Mouse (Mus musculus): ENCODE results near the gene Cat. TPM values are rescaled to one million over a fixed set of nuclear protein-coding genes. Genes with fewer than 3 reads are reported as not detected.

Gene Cat
- polyA plus RNA-seq, 1 experiment, result 103 TPM

GRCm38 (mm10) chr2:103432695-103433275, 52.2 kb downstream of the Cat start:
- no peak overlapping the region for H3K27ac ChIP-seq (ENCODE audit: insufficient read depth, low read length)
- H3K9me3 ChIP-seq (replicated peaks; ENCODE audit: control insufficient read depth, insufficient read depth, low read length, poor library complexity, severe bottlenecking), result no peaks in the 10 kb centered on the region
- no peak overlapping the region for H3K4me3 ChIP-seq (ENCODE audit: low read depth, low read length)
- no peak overlapping the region for H3K9ac ChIP-seq (ENCODE audit: low read depth, poor library complexity, severe bottlenecking)
- H3K36me3 ChIP-seq (ENCODE audit: control insufficient read depth, insufficient read depth, low read length, poor library complexity, severe bottlenecking), result no peaks in the 10 kb centered on the region
- no peaks in the 10 kb centered on the region for H3K4me1 ChIP-seq (ENCODE audit: control insufficient read depth, insufficient read depth, low read length)
- TF ChIP-seq EP300 (IDR thresholded peaks at IDR 0.05; ENCODE audit: insufficient read depth, low read depth, low read length) (no peak), POLR2A (IDR thresholded peaks at IDR 0.05; ENCODE audit: insufficient read depth, low read length) (no peak)
- H3K27me3 ChIP-seq (ENCODE audit: control insufficient read depth, insufficient read depth, low read length, poor library complexity, severe bottlenecking), result no peaks in the 10 kb centered on the region

GRCm38 (mm10) chr2:103430712-103431111, 54.2 kb downstream of the Cat start:
- H3K27me3 ChIP-seq (ENCODE audit: control insufficient read depth, insufficient read depth, low read length, poor library complexity, severe bottlenecking), result no peaks in the 10 kb centered on the region
- H3K9ac ChIP-seq (ENCODE audit: low read depth, poor library complexity, severe bottlenecking), result no peak overlapping the region
- H3K4me3 ChIP-seq (ENCODE audit: low read depth, low read length), result no peak overlapping the region
- no peaks in the 10 kb centered on the region for H3K4me1 ChIP-seq (ENCODE audit: control insufficient read depth, insufficient read depth, low read length)
- TF ChIP-seq POLR2A (IDR thresholded peaks at IDR 0.05; ENCODE audit: insufficient read depth, low read length) (no peak), CTCF (IDR thresholded peaks at IDR 0.05; ENCODE audit: low read depth, low read length) (no peak), EP300 (IDR thresholded peaks at IDR 0.05; ENCODE audit: insufficient read depth, low read depth, low read length) (no peak)
- H3K27ac ChIP-seq (ENCODE audit: insufficient read depth, low read length), result no peak overlapping the region
- H3K9me3 ChIP-seq (replicated peaks; ENCODE audit: control insufficient read depth, insufficient read depth, low read length, poor library complexity, severe bottlenecking), result no peaks in the 10 kb centered on the region
- no peaks in the 10 kb centered on the region for H3K36me3 ChIP-seq (ENCODE audit: control insufficient read depth, insufficient read depth, low read length, poor library complexity, severe bottlenecking)

GRCm38 (mm10) chr2:103428356-103428755, 56.6 kb downstream of the Cat start:
- no peak overlapping the region for H3K9ac ChIP-seq (ENCODE audit: low read depth, poor library complexity, severe bottlenecking)
- no peaks in the 10 kb centered on the region for H3K27me3 ChIP-seq (ENCODE audit: control insufficient read depth, insufficient read depth, low read length, poor library complexity, severe bottlenecking)
- no peaks in the 10 kb centered on the region for H3K9me3 ChIP-seq (replicated peaks; ENCODE audit: control insufficient read depth, insufficient read depth, low read length, poor library complexity, severe bottlenecking)
- no peak overlapping the region for H3K4me3 ChIP-seq (ENCODE audit: low read depth, low read length)
- H3K4me1 ChIP-seq (ENCODE audit: control insufficient read depth, insufficient read depth, low read length), result no peaks in the 10 kb centered on the region
- TF ChIP-seq CTCF (IDR thresholded peaks at IDR 0.05; ENCODE audit: low read depth, low read length) (no peak), EP300 (IDR thresholded peaks at IDR 0.05; ENCODE audit: insufficient read depth, low read depth, low read length) (no peak), POLR2A (IDR thresholded peaks at IDR 0.05; ENCODE audit: insufficient read depth, low read length) (no peak)
- no peak overlapping the region for H3K27ac ChIP-seq (ENCODE audit: insufficient read depth, low read length)
- H3K36me3 ChIP-seq (ENCODE audit: control insufficient read depth, insufficient read depth, low read length, poor library complexity, severe bottlenecking), result no peaks in the 10 kb centered on the region

DNA sequence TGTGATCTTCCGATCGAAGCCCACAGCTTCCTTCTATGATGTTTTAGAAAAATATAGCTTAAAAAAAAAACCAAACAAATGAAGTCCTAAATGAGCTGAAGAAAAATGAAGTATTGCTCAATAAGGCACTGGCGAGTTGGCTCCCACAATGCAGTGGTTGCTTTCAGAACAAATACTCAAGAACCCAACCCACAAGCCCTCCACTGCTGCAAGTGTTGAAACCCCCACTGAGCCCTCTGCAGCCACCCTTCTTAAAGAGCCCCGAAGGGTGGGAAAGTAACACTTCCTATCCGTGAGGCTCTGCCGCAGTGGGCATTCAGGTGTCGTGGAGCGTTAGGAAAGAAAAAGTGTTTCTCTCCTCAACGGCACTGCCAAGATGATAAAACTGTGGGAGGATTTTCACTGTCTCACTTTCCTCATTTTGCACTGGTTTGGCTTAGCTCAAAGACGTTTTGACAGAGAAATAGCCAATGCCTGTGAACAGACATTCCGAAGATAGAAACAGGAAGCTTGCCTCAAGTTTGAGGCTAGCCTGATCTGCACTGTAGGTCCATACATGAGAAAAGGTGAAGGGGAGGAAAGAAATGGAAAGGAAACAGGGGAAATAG, 59.4 kb downstream of the Cat start:
- H3K27me3 ChIP-seq (ENCODE audit: control insufficient read depth, insufficient read depth, low read length, poor library complexity, severe bottlenecking), result no peaks in the 10 kb centered on the region
- H3K36me3 ChIP-seq (ENCODE audit: control insufficient read depth, insufficient read depth, low read length, poor library complexity, severe bottlenecking), result no peaks in the 10 kb centered on the region
- H3K4me1 ChIP-seq (ENCODE audit: control insufficient read depth, insufficient read depth, low read length), result no peaks in the 10 kb centered on the region
- no peak overlapping the region for H3K4me3 ChIP-seq (ENCODE audit: low read depth, low read length)
- H3K9me3 ChIP-seq (replicated peaks; ENCODE audit: control insufficient read depth, insufficient read depth, low read length, poor library complexity, severe bottlenecking), result no peaks in the 10 kb centered on the region
- TF ChIP-seq EP300 (IDR thresholded peaks at IDR 0.05; ENCODE audit: insufficient read depth, low read depth, low read length), result no peak
- TF ChIP-seq CTCF (IDR thresholded peaks at IDR 0.05; ENCODE audit: low read depth, low read length), result no peak
- TF ChIP-seq POLR2A (IDR thresholded peaks at IDR 0.05; ENCODE audit: insufficient read depth, low read length), result no peak
- no peak overlapping the region for H3K27ac ChIP-seq (ENCODE audit: insufficient read depth, low read length)
- H3K9ac ChIP-seq (ENCODE audit: low read depth, poor library complexity, severe bottlenecking), result no peak overlapping the region

- Histone ChIP-seq H3K27me3 (ENCODE audit: control insufficient read depth, insufficient read depth, low read length, poor library complexity, severe bottlenecking) (no peaks in the 10 kb centered on the region), H3K9ac (ENCODE audit: low read depth, poor library complexity, severe bottlenecking) (no peak overlapping the region), H3K27ac (ENCODE audit: insufficient read depth, low read length) (no peak overlapping the region), H3K9me3 (replicated peaks; ENCODE audit: control insufficient read depth, insufficient read depth, low read length, poor library complexity, severe bottlenecking) (no peaks in the 10 kb centered on the region), H3K4me3 (ENCODE audit: low read depth, low read length) (no peak overlapping the region), H3K4me1 (ENCODE audit: control insufficient read depth, insufficient read depth, low read length) (no peaks in the 10 kb centered on the region), H3K36me3 (ENCODE audit: control insufficient read depth, insufficient read depth, low read length, poor library complexity, severe bottlenecking) (no peaks in the 10 kb centered on the region)
- TF ChIP-seq POLR2A (IDR thresholded peaks at IDR 0.05; ENCODE audit: insufficient read depth, low read length) (no peak), CTCF (IDR thresholded peaks at IDR 0.05; ENCODE audit: low read depth, low read length) (peak; percentile 71), EP300 (IDR thresholded peaks at IDR 0.05; ENCODE audit: insufficient read depth, low read depth, low read length) (no peak)
Observed at GRCm38 (mm10) chr2:103424349-103425026, 60.5 kb downstream of the Cat start.

DNA sequence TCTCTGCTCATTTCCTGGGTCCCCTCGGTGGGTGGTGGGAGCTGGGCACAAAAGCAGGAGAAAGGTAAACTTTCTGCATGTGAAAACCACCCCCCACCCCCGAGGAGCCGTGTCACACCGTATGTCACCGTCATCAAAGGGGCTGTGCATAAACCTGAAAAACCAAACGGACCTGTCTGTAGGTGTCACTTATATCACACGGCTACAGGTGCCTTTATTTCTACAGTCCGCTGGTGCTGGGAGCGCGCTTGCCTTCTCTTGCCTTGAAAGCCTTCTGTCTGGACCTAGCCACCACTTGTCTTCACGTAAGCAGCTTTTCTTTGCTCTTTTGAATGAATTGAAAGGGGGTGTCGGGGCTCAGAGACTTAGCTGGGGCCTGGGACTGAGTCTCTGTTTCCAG, 61.1 kb downstream of the Cat start:
- Histone ChIP-seq H3K4me3 (ENCODE audit: low read depth, low read length) (no peak overlapping the region), H3K27ac (ENCODE audit: insufficient read depth, low read length) (no peak overlapping the region)

More for the DNA sequence above, 61.1 kb downstream of the Cat start:
- Histone ChIP-seq H3K36me3 (ENCODE audit: control insufficient read depth, insufficient read depth, low read length, poor library complexity, severe bottlenecking) (no peaks in the 10 kb centered on the region), H3K9me3 (replicated peaks; ENCODE audit: control insufficient read depth, insufficient read depth, low read length, poor library complexity, severe bottlenecking) (no peaks in the 10 kb centered on the region), H3K4me1 (ENCODE audit: control insufficient read depth, insufficient read depth, low read length) (no peaks in the 10 kb centered on the region), H3K27me3 (ENCODE audit: control insufficient read depth, insufficient read depth, low read length, poor library complexity, severe bottlenecking) (no peaks in the 10 kb centered on the region), H3K9ac (ENCODE audit: low read depth, poor library complexity, severe bottlenecking) (no peak overlapping the region)
- TF ChIP-seq CTCF (IDR thresholded peaks at IDR 0.05; ENCODE audit: low read depth, low read length) (no peak), EP300 (IDR thresholded peaks at IDR 0.05; ENCODE audit: insufficient read depth, low read depth, low read length) (no peak), POLR2A (IDR thresholded peaks at IDR 0.05; ENCODE audit: insufficient read depth, low read length) (no peak)

Data from ES-Bruce4 (cell line).